Mouse (Mus musculus): ENCODE measurements around the gene Galntl6.

DNA sequence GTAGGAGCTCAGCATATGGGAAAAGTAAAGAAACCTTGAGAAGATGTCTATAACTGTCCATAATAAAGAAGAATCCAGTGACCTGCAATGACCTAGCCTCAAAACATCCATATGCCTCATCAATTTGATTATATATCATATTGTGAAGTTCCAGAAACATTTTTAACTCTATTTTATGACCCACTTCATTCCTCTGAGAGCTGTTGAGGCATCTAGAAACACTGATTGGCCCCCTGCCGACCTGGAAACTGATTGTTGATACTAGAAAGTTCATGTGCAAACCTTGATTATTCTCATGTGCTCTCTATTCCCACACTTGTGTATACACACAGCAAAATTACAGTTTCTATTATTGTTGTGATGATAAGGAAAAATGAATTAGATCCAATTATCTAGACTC lies 494.9 kb downstream of the Galntl6 start:
- TF ChIP-seq POLR2A (IDR thresholded peaks at IDR 0.05; ENCODE audit: low read depth, low read length), result no peak
- no peak for TF ChIP-seq CTCF (IDR thresholded peaks at IDR 0.05; ENCODE audit: extremely low read depth, insufficient read length, insufficient replicate concordance, low read depth, low read length)
